Mouse (Mus musculus) forebrain, embryonic 15.5 days (tissue): Measurements from ENCODE around the gene Cxcl15. TPM values are rescaled to one million over a fixed set of nuclear protein-coding genes. Genes with fewer than 3 reads are reported as not detected.
A peak's percentile ranks its signal among the peaks of the same experiment; 100 is the strongest.

Experiments
- ATAC-seq: fragments of 200-750 bp; cut with Nextera tagmentation; replicated peaks from 2 replicates; pipeline ENCODE4 v1.8.0; 2017; ENCODE audit warnings: mild to moderate bottlenecking, moderate TSS enrichment, moderate library complexity
- H3K27ac ChIP-seq: fragments of 300-500 bp; sonication (generic); replicated peaks from 2 replicates; pipeline ENCODE4 v1.5.1; 2015; ENCODE audit warnings: mild to moderate bottlenecking, inconsistent platforms
- H3K27me3 ChIP-seq: fragments of 300-500 bp; sonication (generic); 2 replicates; pipeline ENCODE4 v1.6.1; 2015; ENCODE audit warnings: inconsistent platforms
- H3K36me3 ChIP-seq: fragments of 300-500 bp; sonication (generic); 2 replicates; pipeline ENCODE4 v1.6.1; 2015; ENCODE audit warnings: mild to moderate bottlenecking, inconsistent platforms
- H3K4me1 ChIP-seq: fragments of 300-500 bp; sonication (generic); 2 replicates; pipeline ENCODE4 v1.6.1; 2015; ENCODE audit warnings: inconsistent platforms
- H3K4me2 ChIP-seq: fragments of 300-500 bp; sonication (generic); replicated peaks from 2 replicates; pipeline ENCODE4 v1.6.1; 2015; ENCODE audit warnings: mild to moderate bottlenecking, inconsistent platforms
- H3K4me3 ChIP-seq: fragments of 300-500 bp; sonication (generic); 2 replicates; pipeline ENCODE4 v1.5.1; 2015; ENCODE audit warnings: mild to moderate bottlenecking, inconsistent platforms
- H3K9ac ChIP-seq: fragments of 300-500 bp; sonication (generic); replicated peaks from 2 replicates; pipeline ENCODE4 v1.6.1; 2015; ENCODE audit warnings: mild to moderate bottlenecking, inconsistent platforms
- H3K9me3 ChIP-seq: fragments of 300-500 bp; sonication (generic); 2 replicates; pipeline ENCODE4 v1.6.1; 2016; ENCODE audit warnings: inconsistent platforms
- WGBS: fragments of 180-500 bp; shearing (Covaris S2); methylation state at CpG from one replicate; pipeline ENCODE4 v1.1.7; 2015; ENCODE audit warnings: mixed read lengths; 5-methylcytosine and 5-hydroxymethylcytosine counted together
- polyA plus RNA-seq: library from polyadenylated mRNA; unstranded; fragments of >200 nt; fragmentation: Nextera tagmentation; extraction: Ambion mirVana; gene quantifications from 2 replicates; pipeline ENCODE4 v1.2.1, GENCODE M21; 2015

Gene Cxcl15
- not detected in 2 replicates for polyA plus RNA-seq

- H3K4me2 ChIP-seq: no peak within 1 kb of the TSS
- H3K9ac ChIP-seq: no peak within 1 kb of the TSS
- no peaks in the 10 kb centered on the region for H3K27me3 ChIP-seq
- WGBS: 57% methylated on average over 5 of the region's 5 CpGs
- no peaks in the 10 kb centered on the region for H3K4me1 ChIP-seq
- H3K36me3 ChIP-seq: no peaks in the 10 kb centered on the region
- no peak within 1 kb of the TSS for H3K4me3 ChIP-seq
- ATAC-seq: no peak
- no peak within 1 kb of the TSS for H3K27ac ChIP-seq
- H3K9me3 ChIP-seq: no peaks in the 10 kb centered on the region
Measured at GRCm38 (mm10) chr5:90794195-90794625, at the start of gene Cxcl15. Gene Cxcl15 (plus strand): TSS chr5:90794534.

DNA sequence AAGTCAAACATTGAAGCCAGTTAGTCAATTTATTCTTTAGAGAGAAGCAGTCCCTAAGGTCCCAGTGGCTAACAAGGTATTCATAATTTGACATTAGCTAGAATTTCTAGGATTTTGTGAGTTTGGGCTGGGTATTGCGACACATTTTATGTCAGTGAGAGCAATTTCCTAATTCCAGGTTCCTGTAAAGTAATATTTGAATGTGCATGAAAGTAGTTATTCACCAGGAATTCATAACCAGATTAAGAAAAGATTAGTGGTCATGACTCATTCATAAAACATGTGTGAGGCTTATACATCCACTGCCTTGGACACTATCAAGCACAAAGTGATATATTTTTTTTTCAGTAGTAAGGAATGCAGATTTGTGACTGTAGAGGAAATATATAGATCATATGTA, 40.4 kb upstream of the Cxcl15 start:
- Histone ChIP-seq H3K9me3 (no peaks in the 10 kb centered on the region), H3K4me2 (no peak overlapping the region), H3K9ac (no peak overlapping the region), H3K4me1 (peaks cover 12% of the 10 kb centered on the region; the same call in 1 of the 2 replicates), H3K36me3 (no peaks in the 10 kb centered on the region), H3K4me3 (no peak overlapping the region), H3K27me3 (no peaks in the 10 kb centered on the region), H3K27ac (no peak overlapping the region)
- ATAC-seq: no peak
- 92% methylated on average over 1 of the region's 1 CpGs for WGBS

DNA sequence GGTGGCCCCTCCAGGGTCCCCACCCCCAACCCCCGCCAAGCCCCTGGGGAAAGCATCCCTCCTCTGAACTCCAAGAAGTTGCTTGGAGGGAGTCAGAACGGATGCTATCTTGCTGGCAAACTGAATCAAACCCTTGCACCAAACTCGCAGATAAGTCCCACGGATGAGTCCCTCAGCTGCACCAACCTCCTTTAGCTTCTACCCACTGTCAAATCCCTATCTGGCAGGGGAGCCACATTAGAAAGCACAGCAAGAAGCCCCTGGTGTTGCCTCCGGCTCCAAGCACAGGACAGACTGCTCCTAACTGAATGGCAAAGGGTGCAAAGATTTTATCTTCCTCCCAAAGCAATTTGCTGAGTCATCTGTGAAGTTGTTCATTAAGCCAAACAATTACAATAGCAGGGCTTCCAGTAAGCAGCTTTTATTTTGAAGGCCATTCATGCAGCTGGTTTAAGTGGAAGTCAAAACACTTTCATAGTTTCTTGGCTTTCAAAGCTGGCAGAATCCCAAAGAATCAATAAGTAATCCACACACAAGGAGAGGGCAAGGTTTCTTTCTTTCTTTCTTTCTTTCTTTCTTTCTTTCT, 36.2 kb upstream of the Cxcl15 start:
- Histone ChIP-seq H3K36me3 (no peaks in the 10 kb centered on the region), H3K4me3 (no peak overlapping the region), H3K4me2 (no peak overlapping the region), H3K27ac (no peak overlapping the region), H3K4me1 (peaks cover 18% of the 10 kb centered on the region), H3K9ac (no peak overlapping the region), H3K27me3 (no peaks in the 10 kb centered on the region), H3K9me3 (no peaks in the 10 kb centered on the region)
- 29% methylated on average over 5 of the region's 5 CpGs for WGBS
- ATAC-seq: no peak

- no peaks in the 10 kb centered on the region for H3K9me3 ChIP-seq
Measured at GRCm38 (mm10) chr5:90759077-90760065, 35.0 kb upstream of the Cxcl15 start, which contains the start of gene Cxcl5. Gene Cxcl5 (plus strand): TSS chr5:90759360.

DNA sequence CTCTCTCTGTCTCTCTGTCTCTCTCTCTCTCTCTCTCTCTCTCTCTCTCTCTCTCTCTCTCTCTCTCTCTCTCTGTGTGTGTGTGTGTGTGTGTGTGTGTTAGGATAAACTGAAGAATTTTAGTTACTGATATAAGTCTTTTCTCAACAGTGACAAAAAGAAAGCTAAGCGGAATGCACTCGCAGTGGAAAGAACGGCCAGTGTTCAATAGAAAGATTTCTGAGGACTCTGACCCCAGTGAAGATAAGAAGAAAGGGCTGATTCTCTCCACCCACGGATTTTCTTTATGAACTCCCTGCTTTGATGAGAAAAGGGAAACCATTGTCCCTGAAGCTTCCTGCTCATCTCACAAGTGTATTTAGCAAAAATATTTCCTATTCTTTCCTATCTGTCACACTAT, 34.0 kb upstream of the Cxcl15 start:
- no peak overlapping the region for H3K4me3 ChIP-seq
- no peak overlapping the region for H3K9ac ChIP-seq
- WGBS: 43% methylated on average over 4 of the region's 4 CpGs
- no peak overlapping the region for H3K27ac ChIP-seq
- no peaks in the 10 kb centered on the region for H3K9me3 ChIP-seq
- H3K4me1 ChIP-seq: peaks cover 18% of the 10 kb centered on the region
- H3K36me3 ChIP-seq: no peaks in the 10 kb centered on the region
- no peak for ATAC-seq
- no peak overlapping the region for H3K4me2 ChIP-seq
- H3K27me3 ChIP-seq: no peaks in the 10 kb centered on the region

More at GRCm38 (mm10) chr5:90759077-90760065, 35.0 kb upstream of the Cxcl15 start, which contains the start of gene Cxcl5:
- peak within 1 kb of the TSS; percentile 74 for H3K4me2 ChIP-seq
- no peaks in the 10 kb centered on the region for H3K36me3 ChIP-seq
- WGBS: 2% methylated on average over 32 of the region's 32 CpGs
- ATAC-seq: peak; percentile 78
- no peaks in the 10 kb centered on the region for H3K27me3 ChIP-seq
- H3K4me1 ChIP-seq: peaks cover 18% of the 10 kb centered on the region
- H3K9ac ChIP-seq: peak within 1 kb of the TSS; percentile 45
- H3K4me3 ChIP-seq: peak within 1 kb of the TSS; percentile 43
- H3K27ac ChIP-seq: no peak within 1 kb of the TSS

DNA sequence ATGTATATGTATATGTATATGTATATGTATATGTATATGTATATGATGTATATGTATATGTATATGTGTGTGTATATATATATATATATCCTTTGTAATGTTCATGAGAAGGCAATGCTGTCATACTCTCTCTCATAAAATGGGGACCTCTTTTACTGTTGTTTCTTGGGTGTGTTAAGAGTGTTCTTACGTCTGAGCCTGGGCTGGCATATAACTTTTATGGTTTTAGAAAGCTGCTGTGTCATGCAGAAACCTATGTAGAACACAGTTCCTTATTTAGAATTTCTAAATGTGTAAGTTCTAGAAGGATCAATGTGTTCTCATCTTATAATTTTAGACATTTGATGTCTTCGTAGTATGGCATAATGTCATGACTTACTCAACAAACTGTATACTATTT, 33.5 kb upstream of the Cxcl15 start:
- Histone ChIP-seq H3K4me3 (no peak overlapping the region), H3K4me1 (peaks cover 18% of the 10 kb centered on the region), H3K36me3 (no peaks in the 10 kb centered on the region), H3K27me3 (no peaks in the 10 kb centered on the region), H3K4me2 (no peak overlapping the region), H3K9ac (no peak overlapping the region), H3K9me3 (no peaks in the 10 kb centered on the region), H3K27ac (no peak overlapping the region)
- no peak for ATAC-seq
- 96% methylated on average over 2 of the region's 2 CpGs for WGBS

- Histone ChIP-seq H3K36me3 (no peaks in the 10 kb centered on the region), H3K4me3 (no peak overlapping the region), H3K27ac (no peak overlapping the region), H3K4me2 (no peak overlapping the region), H3K27me3 (no peaks in the 10 kb centered on the region), H3K9ac (no peak overlapping the region), H3K4me1 (peaks cover 18% of the 10 kb centered on the region), H3K9me3 (no peaks in the 10 kb centered on the region)
- ATAC-seq: no peak
- WGBS: 90% methylated on average over 3 of the region's 3 CpGs
Measured at GRCm38 (mm10) chr5:90761834-90762233, 32.5 kb upstream of the Cxcl15 start.

- H3K27ac ChIP-seq: no peak overlapping the region
- H3K9me3 ChIP-seq: no peaks in the 10 kb centered on the region
- H3K36me3 ChIP-seq: no peaks in the 10 kb centered on the region
- no peak overlapping the region for H3K4me2 ChIP-seq
- no peaks in the 10 kb centered on the region for H3K27me3 ChIP-seq
- no peak for ATAC-seq
- 81% methylated on average over 12 of the region's 12 CpGs for WGBS
- H3K9ac ChIP-seq: no peak overlapping the region
- no peak overlapping the region for H3K4me3 ChIP-seq
- peaks cover 4% of the 10 kb centered on the region for H3K4me1 ChIP-seq
Measured at GRCm38 (mm10) chr5:90763912-90764665, 30.2 kb upstream of the Cxcl15 start.

GRCm38 (mm10) chr5:90765821-90766606, 28.3 kb upstream of the Cxcl15 start:
- no peaks in the 10 kb centered on the region for H3K4me1 ChIP-seq
- no peak overlapping the region for H3K27ac ChIP-seq
- WGBS: 86% methylated on average over 8 of the region's 8 CpGs
- no peak overlapping the region for H3K9ac ChIP-seq
- no peak for ATAC-seq
- no peaks in the 10 kb centered on the region for H3K9me3 ChIP-seq
- no peak overlapping the region for H3K4me2 ChIP-seq
- no peaks in the 10 kb centered on the region for H3K27me3 ChIP-seq
- H3K36me3 ChIP-seq: no peaks in the 10 kb centered on the region
- no peak overlapping the region for H3K4me3 ChIP-seq

- no peak within 1 kb of the TSS for H3K4me2 ChIP-seq
- H3K27me3 ChIP-seq: no peaks in the 10 kb centered on the region
- no peaks in the 10 kb centered on the region for H3K36me3 ChIP-seq
- no peak within 1 kb of the TSS for H3K27ac ChIP-seq
- no peak for ATAC-seq
- WGBS: 71% methylated on average over 3 of the region's 3 CpGs
- H3K4me3 ChIP-seq: no peak within 1 kb of the TSS
- H3K9me3 ChIP-seq: no peaks in the 10 kb centered on the region
- H3K9ac ChIP-seq: no peak within 1 kb of the TSS
- H3K4me1 ChIP-seq: no peaks in the 10 kb centered on the region
Measured at GRCm38 (mm10) chr5:90768218-90768617, 26.1 kb upstream of the Cxcl15 start, which contains the start of gene Ppbp. Gene Ppbp (plus strand): TSS chr5:90768518.

DNA sequence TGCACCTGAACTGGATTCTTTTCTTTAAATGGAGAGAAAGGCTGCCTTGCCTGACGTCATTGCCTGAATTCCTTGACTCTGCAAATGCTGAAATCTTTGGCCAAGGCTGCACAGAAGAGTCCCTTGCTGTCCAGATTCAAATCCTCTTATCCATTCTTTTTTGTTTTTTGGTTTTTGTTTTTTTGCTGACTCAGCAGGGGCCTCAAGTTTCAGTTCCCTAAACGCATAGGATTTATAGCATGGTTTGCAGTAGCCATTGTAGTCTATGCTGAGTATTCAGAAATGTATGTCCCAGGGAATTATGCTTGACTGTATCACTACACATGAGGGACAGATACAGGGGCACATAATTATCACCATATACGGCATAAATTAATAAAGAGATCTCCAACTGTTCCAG, 23.0 kb upstream of the Cxcl15 start:
- no peak for ATAC-seq
- Histone ChIP-seq H3K27ac (no peak overlapping the region), H3K4me3 (no peak overlapping the region), H3K4me1 (no peaks in the 10 kb centered on the region), H3K9me3 (no peaks in the 10 kb centered on the region), H3K9ac (no peak overlapping the region), H3K36me3 (no peaks in the 10 kb centered on the region), H3K27me3 (no peaks in the 10 kb centered on the region), H3K4me2 (no peak overlapping the region)
- 71% methylated on average over 3 of the region's 3 CpGs for WGBS
